Mouse (Mus musculus) lung, embryonic 16.5 days (tissue): ENCODE measurements at regions not wholly inside any gene's neighbourhood (a gene's known extent, or its start where the extent isn't known, plus 50 kb on each side); places are given as distances from the start of the nearest gene placed in this dataset.

Experiments used
- ATAC-seq: fragments of 200-750 bp; cut with Nextera tagmentation; 2 replicates; pipeline ENCODE4 v1.8.0; 2017; ENCODE audit warnings: low read depth, mild to moderate bottlenecking, moderate library complexity
- H3K27ac ChIP-seq: fragments of 300-500 bp; sonication (generic); 2 replicates; pipeline ENCODE4 v1.5.1; 2014; ENCODE audit warnings: mild to moderate bottlenecking, control low read depth, low read length
- H3K27me3 ChIP-seq: fragments of 300-500 bp; sonication (generic); 2 replicates; pipeline ENCODE4 v1.6.1; 2014; ENCODE audit warnings: low read depth, low read length, mixed read lengths; ENCODE audit not compliant: control insufficient read depth, insufficient read depth
- H3K36me3 ChIP-seq: fragments of 300-500 bp; sonication (generic); 2 replicates; pipeline ENCODE4 v1.6.1; 2014; ENCODE audit warnings: low read length; ENCODE audit not compliant: control insufficient read depth, insufficient read depth
- H3K4me1 ChIP-seq: fragments of 300-500 bp; sonication (generic); replicated peaks from 2 replicates; pipeline ENCODE4 v1.6.1; 2014; ENCODE audit warnings: low read length, mixed read lengths; ENCODE audit not compliant: control insufficient read depth, insufficient read depth
- H3K4me2 ChIP-seq: fragments of 300-500 bp; sonication (generic); 2 replicates; pipeline ENCODE4 v1.6.1; 2014; ENCODE audit warnings: low read depth, low read length, control low read depth
- H3K4me3 ChIP-seq: fragments of 300-500 bp; sonication (generic); 2 replicates; pipeline ENCODE4 v1.5.1; 2014; ENCODE audit warnings: mild to moderate bottlenecking, low read length, control low read depth
- H3K9ac ChIP-seq: fragments of 300-500 bp; sonication (generic); 2 replicates; pipeline ENCODE4 v1.6.1; 2014; ENCODE audit warnings: low read length, control low read depth
- H3K9me3 ChIP-seq: fragments of 300-500 bp; sonication (generic); 2 replicates; pipeline ENCODE4 v1.6.1; 2016; ENCODE audit warnings: low read length; ENCODE audit not compliant: control insufficient read depth
- WGBS: fragments of 180-500 bp; shearing (Covaris S2); extraction: QIAGEN DNeasy Blood & Tissue Kit; methylation state at CpG from one replicate; pipeline ENCODE4 v1.1.7; 2014; 5-methylcytosine and 5-hydroxymethylcytosine counted together

DNA sequence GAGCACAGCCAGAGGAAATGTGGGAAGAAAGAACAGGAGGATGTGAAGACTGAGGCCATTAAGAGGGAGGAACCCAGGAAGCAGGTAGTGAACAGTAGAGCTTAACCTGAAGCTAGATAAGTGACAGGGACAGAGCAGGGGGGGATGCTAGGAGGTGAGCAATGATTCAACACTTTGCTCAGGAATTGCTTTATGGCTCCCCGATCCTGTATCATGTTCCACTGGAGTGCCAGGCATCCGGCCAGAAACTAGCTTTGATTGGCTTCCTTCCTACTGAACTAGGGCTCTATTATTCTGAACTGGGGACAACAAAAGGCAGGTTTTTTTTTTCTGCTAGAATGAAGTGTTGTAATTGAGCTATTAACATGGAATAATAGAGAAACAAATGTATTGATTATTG is 493.1 kb upstream of the Fat3 start:
- Histone ChIP-seq H3K27me3 (no peaks in the 10 kb centered on the region), H3K4me3 (no peak overlapping the region), H3K36me3 (no peaks in the 10 kb centered on the region), H3K9ac (no peak overlapping the region), H3K27ac (no peak overlapping the region), H3K4me1 (no peaks in the 10 kb centered on the region), H3K9me3 (no peaks in the 10 kb centered on the region), H3K4me2 (no peak overlapping the region)
- no peak for ATAC-seq
- whole genome bisulfite sequencing: 63% methylated on average over 2 of the region's 2 CpGs

DNA sequence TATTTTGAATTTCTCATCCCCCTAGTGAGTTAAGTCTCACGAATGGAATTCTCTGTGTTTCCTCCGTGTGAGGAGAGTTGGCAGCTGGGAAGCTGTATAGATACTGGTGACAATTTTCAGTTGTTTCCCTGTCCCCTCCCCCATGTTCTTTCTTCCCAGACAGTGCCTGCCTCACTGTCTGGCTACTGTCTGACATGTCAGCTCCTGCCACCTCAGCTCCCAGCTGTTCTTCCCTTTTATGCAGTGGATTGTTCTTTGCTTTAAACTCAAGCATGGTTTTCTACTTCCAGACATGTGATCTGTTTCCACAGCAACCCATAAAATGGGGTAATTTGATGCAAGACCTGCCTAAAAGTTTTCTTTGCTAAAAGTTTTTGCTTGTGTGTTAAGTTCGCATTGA is 487.0 kb upstream of the Fat3 start:
- Histone ChIP-seq H3K36me3 (no peaks in the 10 kb centered on the region), H3K4me2 (no peak overlapping the region), H3K4me1 (no peaks in the 10 kb centered on the region), H3K9me3 (no peaks in the 10 kb centered on the region), H3K4me3 (no peak overlapping the region), H3K27me3 (no peaks in the 10 kb centered on the region), H3K27ac (no peak overlapping the region), H3K9ac (no peak overlapping the region)
- 50% methylated on average over 3 of the region's 3 CpGs for WGBS
- peak; percentile 28; the same call in 1 of the 2 replicates for ATAC-seq

DNA sequence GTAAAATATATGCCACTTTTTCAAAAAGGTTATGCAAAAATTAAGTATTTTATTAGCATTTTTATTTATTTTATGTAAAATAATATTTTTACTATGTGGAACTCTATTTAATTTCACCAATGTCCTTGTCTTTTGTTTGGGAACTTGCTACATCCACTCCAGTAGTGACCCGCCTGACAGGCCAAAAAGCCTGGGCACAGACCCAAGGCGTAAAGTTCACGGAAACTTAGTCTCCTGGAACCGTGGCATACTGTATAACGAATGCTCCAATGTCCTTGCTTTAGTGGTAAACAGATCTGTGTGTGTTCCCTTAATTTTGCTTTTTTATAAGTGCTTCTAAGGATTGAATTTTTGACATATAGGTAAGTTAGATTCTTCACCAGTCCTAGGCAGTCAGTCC is 476.2 kb upstream of the Fat3 start:
- 82% methylated on average over 5 of the region's 5 CpGs for WGBS
- no peak for ATAC-seq
- H3K4me2 ChIP-seq: no peak overlapping the region

DNA sequence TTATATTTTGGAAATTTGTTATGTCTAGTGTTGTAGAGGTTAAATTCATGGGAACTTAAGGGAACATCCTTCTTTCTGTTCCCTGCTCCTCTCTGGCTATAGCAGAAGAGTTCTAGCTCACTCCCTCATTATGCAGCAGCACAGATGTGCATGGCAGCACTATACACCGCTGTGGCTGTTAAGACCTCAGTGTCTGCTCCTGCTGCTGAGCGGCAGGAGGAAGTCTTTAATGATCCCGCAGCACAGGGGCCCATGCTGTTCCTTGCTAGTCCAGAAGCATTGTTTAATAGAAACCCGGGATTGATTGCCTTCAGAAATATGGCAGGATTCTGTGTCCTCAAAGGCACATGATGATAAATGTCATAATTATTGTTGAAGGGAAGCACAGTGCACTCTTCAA is 469.3 kb upstream of the Fat3 start:
- H3K9me3 ChIP-seq: no peaks in the 10 kb centered on the region
- ATAC-seq: no peak
- H3K4me1 ChIP-seq: no peaks in the 10 kb centered on the region
- H3K27me3 ChIP-seq: no peaks in the 10 kb centered on the region
- no peaks in the 10 kb centered on the region for H3K36me3 ChIP-seq
- 47% methylated on average over 4 of the region's 4 CpGs for WGBS
- H3K27ac ChIP-seq: no peak overlapping the region
- H3K4me2 ChIP-seq: no peak overlapping the region
- no peak overlapping the region for H3K9ac ChIP-seq
- no peak overlapping the region for H3K4me3 ChIP-seq

More for the DNA sequence above, 476.2 kb upstream of the Fat3 start:
- Histone ChIP-seq H3K9ac (no peak overlapping the region), H3K27me3 (no peaks in the 10 kb centered on the region), H3K27ac (no peak overlapping the region), H3K36me3 (no peaks in the 10 kb centered on the region), H3K4me1 (no peaks in the 10 kb centered on the region), H3K9me3 (no peaks in the 10 kb centered on the region), H3K4me3 (no peak overlapping the region)

DNA sequence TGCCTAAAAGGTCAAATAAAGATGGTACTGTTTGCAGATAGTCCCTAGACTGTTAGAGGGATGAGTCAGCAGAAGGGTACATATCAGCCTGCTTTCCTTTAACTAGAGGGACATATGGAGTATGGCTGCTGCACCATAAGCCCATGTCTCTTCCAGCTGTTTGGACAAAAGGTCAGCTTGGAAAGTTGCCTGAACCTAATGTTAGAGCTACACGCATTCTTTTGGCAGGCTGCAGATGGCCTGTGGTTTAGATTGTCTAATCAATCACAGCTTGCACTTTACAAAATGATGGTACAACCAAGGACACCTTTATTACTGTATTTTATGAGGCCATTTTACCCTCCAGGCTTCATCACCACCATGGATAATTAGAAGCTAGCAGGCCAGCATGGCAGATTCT is 432.5 kb upstream of the Fat3 start:
- no peaks in the 10 kb centered on the region for H3K9me3 ChIP-seq
- no peak overlapping the region for H3K27ac ChIP-seq
- no peak overlapping the region for H3K9ac ChIP-seq
- H3K27me3 ChIP-seq: no peaks in the 10 kb centered on the region
- H3K4me2 ChIP-seq: no peak overlapping the region
- H3K4me3 ChIP-seq: no peak overlapping the region
- H3K36me3 ChIP-seq: no peaks in the 10 kb centered on the region
- H3K4me1 ChIP-seq: no peaks in the 10 kb centered on the region
- ATAC-seq: peak; percentile 66
- 41% methylated on average over 1 of the region's 1 CpGs for WGBS

DNA sequence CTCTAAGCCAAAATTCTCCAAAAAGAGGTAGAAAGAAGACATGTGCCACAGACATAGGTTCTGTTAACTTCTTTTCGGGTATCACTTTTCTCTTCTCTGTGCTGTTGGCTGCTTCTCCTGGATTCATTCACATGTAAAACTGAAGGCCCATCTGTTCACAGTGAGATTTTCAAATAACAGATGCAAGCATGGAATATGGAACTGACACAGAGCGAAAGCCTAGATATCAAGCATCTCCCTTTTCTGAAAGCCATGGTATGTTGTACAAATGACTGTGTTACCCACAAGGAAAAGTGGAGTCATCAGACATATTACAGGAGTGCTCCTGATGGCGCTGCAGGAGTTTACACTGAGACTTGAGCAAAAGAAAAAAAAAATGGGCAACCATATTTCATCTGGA is 430.5 kb upstream of the Fat3 start:
- H3K9me3 ChIP-seq: no peaks in the 10 kb centered on the region
- no peaks in the 10 kb centered on the region for H3K27me3 ChIP-seq
- 78% methylated on average over 3 of the region's 3 CpGs for whole genome bisulfite sequencing
- H3K27ac ChIP-seq: no peak overlapping the region
- ATAC-seq: no peak
- no peak overlapping the region for H3K4me3 ChIP-seq
- H3K4me1 ChIP-seq: no peaks in the 10 kb centered on the region
- H3K4me2 ChIP-seq: no peak overlapping the region
- no peak overlapping the region for H3K9ac ChIP-seq
- no peaks in the 10 kb centered on the region for H3K36me3 ChIP-seq

DNA sequence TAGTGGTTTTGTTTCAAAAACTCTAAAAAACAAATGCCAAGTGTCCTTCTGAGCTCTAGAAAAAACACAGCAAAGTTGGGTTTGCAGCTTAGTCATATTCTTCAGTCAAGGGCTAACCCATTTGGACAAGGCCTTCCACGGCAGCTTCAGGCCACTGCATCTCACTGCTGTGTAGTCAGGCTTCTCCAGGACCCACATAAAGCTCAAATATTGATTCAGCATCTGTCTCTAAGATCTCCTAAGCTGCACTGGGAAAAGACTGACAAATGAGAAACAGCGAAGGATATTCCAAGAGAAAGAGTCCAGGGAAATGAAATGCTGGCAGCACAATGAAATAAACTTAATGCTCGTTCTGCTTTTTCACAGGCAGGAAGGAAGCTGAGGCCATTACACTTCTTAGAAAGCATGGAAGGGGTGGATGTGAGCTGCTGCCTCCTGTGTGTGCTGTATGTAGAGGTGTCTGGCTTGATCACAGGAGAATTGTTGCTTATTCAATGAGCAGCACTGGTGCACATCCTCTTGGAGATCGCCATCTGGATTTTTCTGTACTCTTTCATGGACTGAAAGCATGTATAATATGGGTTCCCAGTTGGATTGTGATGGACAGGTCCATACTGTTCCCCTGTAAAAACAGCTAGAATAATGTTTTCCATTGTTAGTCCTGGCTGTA is 425.4 kb upstream of the Fat3 start:
- Histone ChIP-seq H3K9me3 (no peaks in the 10 kb centered on the region), H3K4me3 (no peak overlapping the region), H3K36me3 (no peaks in the 10 kb centered on the region), H3K4me2 (no peak overlapping the region), H3K27me3 (no peaks in the 10 kb centered on the region), H3K27ac (no peak overlapping the region), H3K9ac (no peak overlapping the region), H3K4me1 (no peaks in the 10 kb centered on the region)
- ATAC-seq: no peak
- WGBS: 76% methylated on average over 4 of the region's 4 CpGs

DNA sequence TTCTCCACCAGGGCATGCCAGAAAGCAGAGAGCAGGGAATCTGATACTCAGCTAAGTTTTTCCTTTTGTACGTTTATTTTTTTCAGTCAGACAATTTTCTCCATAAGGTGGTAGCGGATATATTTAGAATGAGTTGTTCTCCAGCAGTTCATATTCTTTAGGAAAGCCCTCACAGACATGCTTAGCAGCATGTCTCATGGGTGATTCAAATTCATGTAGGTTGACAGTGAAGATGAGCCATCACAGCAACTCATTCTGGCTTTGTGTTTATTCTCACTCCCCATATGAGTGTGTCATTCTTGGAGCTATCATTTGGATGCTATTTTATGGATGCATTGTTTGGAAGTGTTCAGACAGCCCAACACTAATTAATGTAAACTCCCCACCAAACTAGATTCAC is 424.2 kb upstream of the Fat3 start:
- WGBS: 73% methylated on average over 2 of the region's 2 CpGs
- H3K27ac ChIP-seq: no peak overlapping the region
- no peaks in the 10 kb centered on the region for H3K27me3 ChIP-seq
- H3K36me3 ChIP-seq: no peaks in the 10 kb centered on the region
- no peaks in the 10 kb centered on the region for H3K4me1 ChIP-seq
- H3K9ac ChIP-seq: no peak overlapping the region
- no peak for ATAC-seq
- no peak overlapping the region for H3K4me2 ChIP-seq
- no peak overlapping the region for H3K4me3 ChIP-seq
- H3K9me3 ChIP-seq: no peaks in the 10 kb centered on the region

DNA sequence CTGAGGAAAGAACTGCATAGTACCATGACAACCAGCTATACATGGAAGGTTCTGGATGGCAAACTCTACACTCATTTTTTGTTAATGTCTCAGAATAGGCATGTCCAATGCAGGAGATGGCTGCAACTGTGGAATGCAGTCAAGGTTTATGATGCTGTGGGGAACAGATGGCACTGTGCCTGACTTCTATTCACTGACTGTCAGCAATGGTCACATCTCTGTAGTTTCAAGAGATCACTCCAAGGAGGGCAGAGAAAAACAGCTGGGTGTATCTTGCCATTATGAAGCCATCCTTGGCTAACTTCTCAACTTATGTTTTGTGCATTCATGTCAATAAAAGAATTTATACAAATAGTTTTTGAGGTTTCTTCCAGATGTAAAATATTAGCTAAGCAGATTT is 405.1 kb upstream of the Fat3 start:
- H3K4me2 ChIP-seq: no peak overlapping the region
- no peaks in the 10 kb centered on the region for H3K27me3 ChIP-seq
- H3K36me3 ChIP-seq: no peaks in the 10 kb centered on the region
- H3K4me1 ChIP-seq: no peaks in the 10 kb centered on the region
- H3K4me3 ChIP-seq: no peak overlapping the region
- no peaks in the 10 kb centered on the region for H3K9me3 ChIP-seq
- no peak for ATAC-seq
- H3K9ac ChIP-seq: no peak overlapping the region
- no peak overlapping the region for H3K27ac ChIP-seq

DNA sequence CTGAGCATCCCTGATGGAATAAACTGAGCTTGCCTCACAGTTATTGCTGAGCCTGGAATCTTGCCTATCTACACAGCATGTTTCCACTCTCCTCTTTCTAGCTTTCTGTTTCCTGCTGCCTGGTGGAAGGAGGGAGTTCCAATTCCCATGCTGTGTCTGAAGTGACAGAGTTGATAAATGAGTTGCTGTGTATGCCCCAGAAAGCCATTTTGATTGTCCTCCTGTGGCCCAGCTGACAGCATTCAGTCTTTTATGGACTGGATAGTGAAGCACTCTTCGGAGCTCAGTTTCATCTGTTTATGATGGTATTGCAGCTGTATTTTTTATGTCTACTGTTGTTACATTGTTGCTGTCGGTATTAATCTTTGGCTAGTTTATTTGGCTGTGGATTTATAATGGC is 398.0 kb upstream of the Fat3 start:
- H3K4me2 ChIP-seq: no peak overlapping the region
- no peak overlapping the region for H3K4me3 ChIP-seq
- ATAC-seq: no peak
- no peaks in the 10 kb centered on the region for H3K27me3 ChIP-seq
- H3K36me3 ChIP-seq: no peaks in the 10 kb centered on the region
- no peak overlapping the region for H3K27ac ChIP-seq
- no peak overlapping the region for H3K9ac ChIP-seq
- H3K4me1 ChIP-seq: no peaks in the 10 kb centered on the region
- no peaks in the 10 kb centered on the region for H3K9me3 ChIP-seq
- WGBS: 68% methylated on average over 2 of the region's 2 CpGs
